Mouse (Mus musculus): ENCODE results near the gene Lcn2.

DNA sequence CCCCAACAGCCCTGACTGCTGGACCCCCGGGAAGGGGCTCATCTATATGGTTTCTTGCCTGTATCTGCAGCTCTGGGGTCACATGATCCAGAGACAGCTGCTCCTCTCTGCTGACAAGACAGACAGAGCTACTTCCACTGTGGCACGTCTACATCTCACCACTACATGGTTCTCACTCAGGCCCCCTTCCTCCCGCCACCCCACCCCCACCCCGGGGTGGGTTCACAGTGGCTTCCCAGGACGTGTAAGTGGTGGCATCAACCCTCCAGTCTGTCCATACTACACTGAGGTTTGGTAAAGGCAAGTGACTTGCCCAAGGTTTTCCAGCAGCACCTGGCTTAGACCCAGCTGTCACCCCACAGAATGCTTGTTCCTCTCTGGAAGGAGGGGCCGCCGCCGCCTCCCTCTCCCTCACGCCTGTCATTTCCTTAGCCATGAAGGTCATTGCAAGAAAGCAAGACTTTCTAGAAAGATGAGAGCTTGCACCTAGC, 36.5 kb downstream of the Lcn2 start:
- TF ChIP-seq POLR2A (IDR thresholded peaks at IDR 0.05; ENCODE audit: borderline replicate concordance, low read depth, low read length) (no peak), CTCF (IDR thresholded peaks at IDR 0.05; ENCODE audit: low read depth, low read length) (no peak)

All from bone marrow macrophage, adult 2 months (primary cell).